Mouse (Mus musculus) B cell, adult (primary cell): ENCODE measurements around the gene Tacc2. TPM values are rescaled to one million over a fixed set of nuclear protein-coding genes. Genes with fewer than 3 reads are reported as not detected.

Experiments
- total RNA-seq: library from RNA; stranded (reverse); gene quantifications from 4 replicates; pipeline ENCODE4 v1.2.4, GENCODE M21; 2023; ENCODE audit not compliant: inconsistent age

The Tacc2 gene
- total RNA-seq = 1.1 to 1.9 TPM (median 1.5 TPM) in 4 replicates

DNA sequence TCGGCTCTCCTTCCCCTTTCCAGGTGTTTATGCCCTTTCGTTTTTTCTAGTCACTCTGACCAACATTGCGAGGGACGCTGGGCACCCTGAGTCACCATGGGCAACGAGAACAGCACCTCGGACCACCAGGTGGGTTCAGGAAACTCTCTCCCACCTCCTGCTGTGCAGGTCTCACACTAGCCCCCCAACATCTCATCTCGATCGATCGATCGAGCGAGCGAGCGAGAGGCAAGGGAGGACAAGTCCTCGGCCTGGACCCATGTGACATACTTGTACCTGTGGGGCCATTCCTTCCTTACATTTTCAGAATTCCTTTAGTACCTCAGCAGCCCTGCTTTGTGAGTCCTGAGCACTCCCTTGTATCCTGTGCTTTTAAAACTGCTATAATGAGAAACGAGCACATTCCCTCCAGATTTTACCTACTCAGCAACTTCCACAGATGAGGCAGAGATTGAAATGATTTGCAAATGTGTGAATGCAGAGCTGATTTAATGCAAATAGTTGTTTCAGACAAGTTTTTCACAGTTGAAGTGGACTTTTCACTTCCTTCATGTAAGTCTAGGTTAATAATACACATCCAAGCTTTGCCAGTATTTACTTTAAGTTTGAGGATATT lies at the start of gene Tacc2:
Gene Tacc2 (plus strand): TSS at position 51 of the 616 bp plus-strand sequence.

DNA sequence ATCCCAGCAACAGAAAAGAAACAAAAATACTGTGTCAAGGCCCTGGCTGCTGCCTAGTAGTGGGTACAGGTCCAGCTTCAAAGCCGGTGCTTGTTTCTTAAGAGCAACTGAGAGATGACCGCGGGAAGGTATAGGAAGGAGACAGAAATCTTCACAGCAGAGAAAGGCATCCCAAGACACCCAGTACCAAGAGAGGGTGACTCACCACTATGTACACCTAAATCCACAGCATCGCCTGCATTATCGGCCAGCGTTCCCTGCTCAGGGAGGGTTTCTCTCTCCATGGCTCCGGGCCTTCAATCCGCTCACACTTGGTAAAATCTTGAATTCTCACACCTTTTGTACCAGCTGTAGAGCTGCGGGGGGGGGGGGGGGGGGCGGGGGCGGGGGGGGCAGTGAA lies 4.4 kb upstream of the Tacc2 start, which contains the start of gene Nsmce4a:
Gene Nsmce4a (minus strand): TSS at position 298 of the 400 bp plus-strand sequence.

DNA sequence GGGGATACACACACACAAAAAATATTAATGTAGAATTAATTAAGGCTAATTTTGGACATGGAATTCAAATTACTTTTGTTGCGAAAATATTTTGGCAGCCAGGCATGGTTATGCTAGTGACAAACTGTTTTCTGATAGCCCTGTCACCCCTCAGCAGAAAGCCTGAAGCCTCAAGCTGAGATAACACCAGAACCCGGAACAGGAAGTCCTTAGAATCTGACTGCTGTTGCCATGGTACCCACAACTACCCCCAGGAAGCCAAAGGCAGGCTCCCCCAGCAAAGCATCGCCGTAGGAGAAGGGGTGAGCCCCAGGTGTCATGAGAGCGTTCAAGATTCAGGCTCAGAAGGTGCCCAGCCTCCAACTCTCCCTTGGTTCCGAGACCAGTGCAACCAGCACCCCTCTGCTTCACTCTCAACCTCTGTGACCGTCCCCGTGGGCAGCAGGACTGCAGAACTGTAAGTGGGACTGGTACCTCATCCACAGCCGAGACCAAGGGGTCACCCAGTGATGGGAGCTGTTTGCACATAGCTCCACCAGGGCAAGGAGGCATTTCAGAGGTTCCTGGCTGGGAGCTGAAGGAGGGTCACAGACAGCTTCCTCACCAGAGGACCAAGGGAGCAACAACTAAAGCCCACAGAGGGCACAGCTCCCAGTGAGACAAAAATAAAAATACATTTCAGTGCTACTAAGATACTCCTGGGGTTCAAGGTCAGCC lies 196.8 kb downstream of the Tacc2 start, which contains the start of gene Btbd16:
Gene Btbd16 (plus strand): TSS at position 156 of the 717 bp plus-strand sequence.

Other genes with a start within 250 kb of the Tacc2 start
- gene Ate1, start 57.1 kb upstream of the Tacc2 start, total RNA-seq = 31.3 to 47.0 TPM (median 41.9 TPM) in 4 replicates
- gene Nsmce4a, start 4.3 kb upstream of the Tacc2 start, total RNA-seq = 132 to 156 TPM (median 140 TPM) in 4 replicates
- gene Btbd16, start 196.6 kb downstream of the Tacc2 start, total RNA-seq = not detected in 4 replicates